Mouse (Mus musculus) gastrocnemius, postnatal 4 days (tissue): ENCODE data around the gene Gm42906. TPM values are rescaled to one million over a fixed set of nuclear protein-coding genes. Genes with fewer than 3 reads are reported as not detected.

Source experiments
- DNase-seq, 2 experiments: peaks; one replicate each; pipeline ENCODE4 v3.0.0; 2021 to 2022; ENCODE audit warnings: low spot score in 2 of 2, mixed read lengths in 2 of 2
- long read RNA-seq, 2 experiments: library from polyadenylated mRNA; stranded (forward); transcript quantifications; one replicate each; pipeline ENCODE4 v2.0.0; 2021
- total RNA-seq, 2 experiments: library from RNA; stranded (reverse); gene quantifications; 2 replicates each; pipeline ENCODE4 v1.2.3; 2021

The Gm42906 gene
- not detected for total RNA-seq
- long read RNA-seq, experiment 1, partial matches to known transcripts = 0 of 3 reads
- long read RNA-seq, experiment 1, other reads (novel, unspliced or antisense) = 3 of 3 reads
- long read RNA-seq, experiment 2, partial matches to known transcripts = 0 of 5 reads
- long read RNA-seq, experiment 2, other reads (novel, unspliced or antisense) = 5 of 5 reads

DNA sequence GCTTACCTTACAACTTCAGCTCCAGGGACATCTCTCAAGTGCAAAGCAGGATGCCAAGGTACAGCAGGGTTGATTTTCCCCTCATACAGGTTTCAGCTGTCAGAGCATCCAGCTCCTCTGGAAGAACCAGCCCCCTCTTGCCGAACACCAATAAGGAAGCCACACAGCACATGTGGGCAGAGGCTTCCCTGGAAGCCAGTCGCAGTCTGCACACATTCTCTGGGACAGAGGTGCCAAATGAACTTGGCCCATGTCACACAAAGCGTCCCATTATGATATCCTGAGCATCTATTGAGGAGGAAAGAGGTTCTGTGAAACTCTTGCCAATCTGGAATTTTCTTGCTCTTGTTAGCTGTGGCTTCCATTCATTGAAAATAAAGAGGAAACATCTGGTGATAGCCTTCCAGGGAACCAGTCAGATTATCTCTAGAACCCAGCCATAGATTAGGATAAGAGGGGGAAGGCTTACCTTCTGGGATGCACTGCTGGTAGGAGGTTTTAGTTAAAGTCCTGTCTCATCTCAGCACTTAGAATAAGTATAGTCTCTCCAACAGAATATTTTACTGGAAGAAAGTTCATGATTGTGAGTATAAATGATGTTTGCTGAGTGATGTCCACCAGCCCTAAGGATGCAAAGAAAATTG is at the start of gene Gm42906:
TSS of gene Gm42906 (minus strand) at position 51 of the 644 bp plus-strand sequence.
- DNase-seq = no peak

DNA sequence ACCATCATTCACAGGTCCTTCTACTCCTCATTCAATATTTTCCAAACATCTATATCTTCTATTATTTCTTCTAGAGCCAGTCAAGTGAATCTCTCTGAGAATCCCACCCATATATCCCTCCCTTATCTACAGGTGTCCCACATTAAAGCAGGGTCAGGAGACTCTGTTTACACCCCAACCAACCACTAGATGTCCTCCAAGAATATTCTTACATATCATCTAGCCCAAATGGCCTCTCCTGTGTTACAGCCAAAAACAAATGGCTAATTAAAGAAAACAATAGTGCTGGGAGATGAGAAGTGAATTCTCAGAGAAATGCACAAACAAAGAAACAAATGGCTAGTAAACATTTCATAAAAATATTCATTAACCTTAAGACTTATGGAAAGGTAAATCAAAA is 17.7 kb upstream of the Gm42906 start:
- no peak for DNase-seq

- DNase-seq = no peak
Measured at GRCm38 (mm10) chr5:151435106-151435505, 7.1 kb upstream of the Gm42906 start.

DNA sequence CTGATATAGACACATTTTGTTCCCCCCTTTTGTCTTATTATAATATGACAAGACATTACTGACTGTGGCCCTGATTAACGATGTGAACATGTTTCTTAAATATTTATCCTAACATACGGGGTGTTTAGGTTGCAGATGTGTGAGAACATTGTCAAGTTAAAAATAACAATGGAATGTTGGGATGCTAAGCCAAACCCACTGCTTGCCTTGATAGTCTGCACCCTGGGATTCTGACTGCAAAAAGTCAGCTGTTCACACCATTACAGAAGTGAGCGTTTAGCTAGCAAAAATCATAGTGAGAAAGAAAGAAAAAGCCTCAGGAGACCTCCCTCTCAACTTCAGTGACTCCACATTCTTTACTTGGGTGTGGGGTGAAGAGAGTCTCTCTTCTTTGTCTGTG is 1.5 kb downstream of the Gm42906 start:
- no peak for DNase-seq

DNA sequence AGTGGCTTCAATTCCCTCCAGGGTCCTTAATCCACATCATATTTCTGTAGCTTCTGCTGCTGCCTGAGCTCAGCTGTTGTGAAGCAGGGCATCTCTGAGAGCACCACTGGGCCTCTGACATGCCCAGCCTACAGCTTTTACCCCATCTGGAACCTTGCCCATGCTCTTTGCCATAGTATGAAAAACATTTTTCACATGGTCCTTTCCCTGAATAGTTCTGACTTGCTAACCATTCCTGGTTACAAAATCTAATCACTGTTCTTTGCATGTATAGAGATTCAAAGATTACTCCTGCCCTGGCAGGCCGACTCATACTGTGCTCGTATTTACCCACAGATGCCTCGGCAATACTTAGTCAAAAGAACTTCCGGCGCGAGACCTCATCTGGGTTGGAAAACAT is 5.3 kb downstream of the Gm42906 start:
- no peak for DNase-seq

GRCm38 (mm10) chr5:151421859-151422258 is 6.1 kb downstream of the Gm42906 start:
- peak in 1 of 2 experiments; percentile 13 for DNase-seq

DNA sequence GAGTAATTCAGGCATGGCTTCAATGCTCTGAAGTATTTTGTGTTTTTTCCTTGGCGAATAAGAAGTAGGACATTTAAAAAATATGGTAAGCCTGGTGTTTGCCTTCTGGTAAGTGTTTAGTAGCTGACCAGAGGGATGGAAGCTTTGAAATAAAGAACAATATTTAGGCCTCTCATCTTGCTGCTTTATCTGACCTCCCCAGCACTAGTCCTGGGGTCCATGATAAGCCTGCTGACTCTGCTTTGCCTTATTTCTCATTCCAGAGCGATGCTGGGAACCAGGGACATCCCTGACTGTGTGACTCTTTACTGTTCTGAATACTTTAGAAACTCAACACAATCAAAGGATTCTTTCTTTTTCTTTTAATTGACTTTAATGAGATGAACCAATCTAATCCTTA is 9.4 kb downstream of the Gm42906 start:
- DNase-seq = no peak

- DNase-seq = no peak
Measured at GRCm38 (mm10) chr5:151417421-151418038, 10.4 kb downstream of the Gm42906 start.

DNA sequence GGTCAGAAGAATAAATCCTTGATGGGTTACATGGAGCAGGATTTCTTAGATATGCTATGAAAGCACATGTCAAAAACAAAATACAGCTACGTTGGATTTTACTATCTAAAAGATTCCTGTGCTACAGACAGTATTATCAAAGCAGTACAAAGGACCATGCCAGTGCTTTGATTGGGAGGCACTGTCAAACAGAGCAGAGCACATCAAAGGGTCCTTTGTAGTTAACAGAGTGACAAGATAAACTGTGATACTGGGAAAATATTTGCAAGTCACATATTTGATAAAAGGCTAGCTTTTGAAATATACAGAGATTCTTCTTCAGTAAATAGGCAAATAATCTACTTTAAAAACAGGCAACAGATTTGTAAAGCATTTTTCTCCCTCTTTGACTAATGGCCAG is 11.0 kb downstream of the Gm42906 start:
- DNase-seq = no peak

DNA sequence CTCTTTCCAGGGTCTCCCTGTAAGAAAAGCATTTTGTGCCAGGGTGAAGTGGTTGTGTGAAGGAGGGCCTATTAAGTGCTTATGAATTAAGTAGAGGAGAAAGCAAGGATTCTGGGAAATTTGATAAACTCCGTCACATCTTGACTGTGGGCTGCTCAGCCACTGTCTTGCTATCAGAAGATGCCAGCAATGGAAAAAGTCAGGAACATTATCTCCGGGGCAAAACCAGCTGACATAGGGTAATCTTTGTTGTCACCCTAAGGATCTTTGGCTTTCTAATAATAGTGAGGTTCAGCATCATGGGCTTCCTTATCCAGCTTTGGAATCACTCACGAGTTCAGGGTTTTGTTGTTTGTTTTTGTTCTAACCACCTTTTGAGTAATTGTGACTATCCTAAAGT is 14.3 kb downstream of the Gm42906 start:
- DNase-seq = no peak

- DNase-seq = no peak
Measured at GRCm38 (mm10) chr5:151412666-151413463, 15.1 kb downstream of the Gm42906 start.

GRCm38 (mm10) chr5:151410006-151410405 is 18.0 kb downstream of the Gm42906 start:
- no peak for DNase-seq

DNA sequence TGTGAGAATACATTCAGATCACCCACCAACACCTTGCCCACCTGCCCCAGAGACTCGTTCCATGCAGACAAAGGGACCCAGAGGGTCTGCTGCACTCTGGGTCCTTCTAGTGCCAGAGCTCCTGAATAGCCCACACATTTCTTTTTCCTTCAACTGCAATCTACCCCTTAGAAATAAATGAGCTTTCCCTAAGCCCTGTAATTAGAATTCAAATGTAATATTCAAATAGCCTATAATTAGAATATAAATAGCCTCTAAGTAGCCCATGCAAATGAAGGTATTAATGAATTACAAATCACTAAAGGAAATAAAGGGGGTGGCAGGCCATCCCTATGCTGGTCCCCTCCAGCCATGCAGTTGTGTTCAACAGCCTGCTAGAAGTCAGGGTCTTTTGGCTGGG is 18.7 kb downstream of the Gm42906 start:
- no peak for DNase-seq

GRCm38 (mm10) chr5:151408124-151408900 is 19.7 kb downstream of the Gm42906 start:
- no peak for DNase-seq

- DNase-seq = no peak
Measured at GRCm38 (mm10) chr5:151407493-151407892, 20.5 kb downstream of the Gm42906 start.

GRCm38 (mm10) chr5:151406276-151406675 is 21.7 kb downstream of the Gm42906 start:
- DNase-seq = no peak

DNA sequence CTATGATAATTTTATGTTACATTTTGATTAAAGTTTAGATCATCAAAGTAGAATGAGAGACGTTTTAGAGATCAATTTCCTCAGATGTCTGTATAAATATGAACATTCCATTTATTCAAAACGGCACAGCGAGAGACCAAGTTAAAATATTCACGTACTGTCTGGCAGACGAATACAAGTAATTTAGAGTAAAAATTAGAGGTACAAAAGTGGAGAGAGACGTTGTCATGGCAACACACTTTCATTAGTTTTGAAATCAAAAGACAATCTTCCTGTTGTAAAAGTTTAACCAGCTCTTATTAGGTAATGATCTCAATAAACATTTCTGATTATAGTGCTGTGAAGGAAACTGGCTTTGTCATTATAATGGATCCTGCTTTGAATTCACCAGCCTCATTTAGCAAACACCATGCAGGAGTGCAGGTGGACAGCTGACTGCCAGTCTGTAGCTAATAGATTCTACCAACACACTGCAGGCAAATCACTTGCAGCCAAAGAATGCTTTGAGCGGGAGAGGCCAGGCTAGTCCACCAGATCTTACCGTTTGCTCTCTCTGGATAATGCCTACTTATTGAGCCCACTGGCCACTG is 22.6 kb downstream of the Gm42906 start:
- DNase-seq = no peak

DNA sequence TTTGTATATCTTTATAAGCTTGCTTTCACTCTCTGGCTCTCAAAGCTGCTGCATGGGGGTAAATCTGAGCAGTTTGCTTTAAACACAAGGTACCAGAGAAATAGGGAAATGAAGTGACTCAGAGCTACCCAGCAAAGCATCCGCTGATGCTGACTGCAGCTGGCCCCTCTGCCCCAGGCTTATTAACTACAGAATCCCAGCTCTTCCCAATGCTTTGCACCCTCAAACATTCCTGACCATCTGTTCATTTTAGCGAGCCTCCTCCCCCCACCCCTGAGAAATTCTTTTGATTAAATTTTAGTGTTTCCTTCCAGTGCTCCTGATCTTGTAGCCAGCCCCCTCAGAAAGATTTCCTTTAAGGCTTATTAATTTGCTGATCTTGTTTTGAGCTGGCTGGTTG is 24.4 kb downstream of the Gm42906 start:
- DNase-seq = no peak

DNA sequence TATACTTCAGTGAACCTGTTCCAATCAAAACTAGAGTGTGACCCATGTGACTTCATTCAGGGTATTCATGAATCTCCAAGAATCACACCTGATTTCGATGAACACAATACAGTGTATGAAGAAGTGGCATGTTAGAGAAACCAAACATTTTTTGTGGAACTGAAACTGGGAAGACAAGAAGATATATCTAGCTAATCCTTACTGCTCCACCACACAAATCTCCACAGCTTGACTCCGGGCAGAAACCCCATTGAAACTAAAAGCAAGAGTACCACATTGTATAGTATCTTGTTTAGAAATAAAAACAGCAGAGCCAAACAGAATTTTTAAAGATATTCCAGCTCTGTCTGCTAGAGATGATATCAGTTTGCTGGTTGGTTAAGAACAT is 27.4 kb downstream of the Gm42906 start:
- DNase-seq = no peak

- no peak for DNase-seq
Measured at GRCm38 (mm10) chr5:151399918-151400556, 27.9 kb downstream of the Gm42906 start.
